Mouse (Mus musculus): ENCODE results near the gene Mpzl1.

Gene Mpzl1

GRCm38 (mm10) chr1:165579332-165579731, 55.0 kb downstream of the Mpzl1 start:
- DNase-seq (ENCODE audit: low read depth, low spot score) = no peak

- DNase-seq (ENCODE audit: low read depth, low spot score) = no peak
These were observed 57.8 kb downstream of the Mpzl1 start for GRCm38 (mm10) chr1:165576459-165577112.

GRCm38 (mm10) chr1:165576005-165576404, 58.3 kb downstream of the Mpzl1 start:
- DNase-seq (ENCODE audit: low read depth, low spot score) = no peak

GRCm38 (mm10) chr1:165567466-165567865, 66.9 kb downstream of the Mpzl1 start:
- no peak for DNase-seq (ENCODE audit: low read depth, low spot score)

GRCm38 (mm10) chr1:165565283-165565682, 69.1 kb downstream of the Mpzl1 start:
- DNase-seq (ENCODE audit: low read depth, low spot score) = no peak

GRCm38 (mm10) chr1:165559073-165559472, 75.3 kb downstream of the Mpzl1 start:
- peak; percentile 95 for DNase-seq (ENCODE audit: low read depth, low spot score)

- DNase-seq (ENCODE audit: low read depth, low spot score) = peak; percentile 74
These were observed 77.6 kb downstream of the Mpzl1 start for GRCm38 (mm10) chr1:165556711-165557110.

Data from brain, adult 2 months (tissue).